Mouse (Mus musculus): ENCODE measurements around the gene 1700001K19Rik. TPM values are rescaled to one million over a fixed set of nuclear protein-coding genes. Genes with fewer than 3 reads are reported as not detected.

Gene 1700001K19Rik
- total RNA-seq (2023): not detected

GRCm38 (mm10) chr12:110682561-110683299 is at the start of gene 1700001K19Rik:
Gene 1700001K19Rik (minus strand): TSS chr12:110682619.

GRCm38 (mm10) chr12:110702556-110702955 is 20.1 kb upstream of the 1700001K19Rik start, which contains the start of gene Hsp90aa1:
Gene Hsp90aa1 (minus strand): TSS chr12:110702728.

Other genes starting within 250 kb of the 1700001K19Rik start
- 100 to 1,000 TPM; 200 to 201 TPM for gene Ppp2r5c, start 235.5 kb downstream of the 1700001K19Rik start, total RNA-seq (2023)
- gene Dync1h1, start 81.2 kb downstream of the 1700001K19Rik start, total RNA-seq (2023): 100 to 1,000 TPM; 165 to 192 TPM
- 100 to 1,000 TPM; 275 to 298 TPM for gene Hsp90aa1, start 20.1 kb upstream of the 1700001K19Rik start, total RNA-seq (2023)
- 10 to 100 TPM; 37.8 to 55.3 TPM for gene Wdr20, start 55.3 kb upstream of the 1700001K19Rik start, total RNA-seq (2023)
- gene Mok, start 158.3 kb upstream of the 1700001K19Rik start, total RNA-seq (2023): under 1 TPM; 0.67 to 0.97 TPM
- 10 to 100 TPM; 12.9 to 16.3 TPM for gene Zfp839, start 167.6 kb upstream of the 1700001K19Rik start, total RNA-seq (2023)
- gene Cinp, start 206.5 kb upstream of the 1700001K19Rik start, total RNA-seq (2023): 10 to 100 TPM; 21.3 to 28.6 TPM
- gene Tecpr2, start 206.6 kb upstream of the 1700001K19Rik start, total RNA-seq (2023): 10 to 100 TPM; 11.9 to 13.1 TPM